Mouse (Mus musculus): ENCODE measurements around the gene Msrb3.

The Msrb3 gene

GRCm38 (mm10) chr10:120811796-120812443 lies 87.0 kb downstream of the Msrb3 start:
- DNase-seq (ENCODE audit: low read depth in 1 of 2, low spot score in 2 of 2), result no peak

DNA sequence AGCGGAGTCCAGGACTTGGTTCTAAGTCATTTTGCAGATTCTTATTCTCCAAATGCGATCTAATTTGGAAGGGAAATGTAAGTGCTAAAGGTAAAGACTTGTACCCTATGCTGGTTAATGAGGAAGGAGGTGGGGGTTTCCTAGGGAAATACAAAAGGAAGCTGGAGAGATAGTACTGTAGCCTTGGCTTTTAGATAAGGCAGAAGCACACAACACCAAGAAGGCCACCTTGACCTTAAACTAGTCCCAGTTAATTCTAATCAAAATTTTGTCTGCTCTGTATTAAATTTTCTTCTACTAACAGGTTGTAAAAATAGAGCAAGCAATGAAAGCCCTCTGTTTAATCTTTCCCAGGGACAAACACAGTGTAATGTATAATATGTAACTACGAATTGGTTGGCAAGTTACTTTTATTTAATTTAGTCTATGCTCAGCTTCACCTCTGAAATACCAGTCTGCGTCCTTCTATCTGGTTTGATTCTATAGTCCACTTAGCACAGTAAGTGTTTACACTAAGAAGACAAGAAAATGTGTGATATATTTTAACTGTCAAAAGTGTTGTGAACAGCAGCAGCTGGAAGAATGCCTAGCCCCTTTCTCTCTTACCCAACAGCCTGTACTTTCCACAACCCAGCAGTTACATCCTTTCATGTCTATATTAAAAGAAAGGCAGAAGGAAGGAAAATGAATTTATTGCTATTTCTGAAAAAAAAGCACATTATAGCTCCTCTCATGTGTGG lies 87.9 kb downstream of the Msrb3 start:
- no peak for DNase-seq (ENCODE audit: low read depth in 1 of 2, low spot score in 2 of 2)

DNA sequence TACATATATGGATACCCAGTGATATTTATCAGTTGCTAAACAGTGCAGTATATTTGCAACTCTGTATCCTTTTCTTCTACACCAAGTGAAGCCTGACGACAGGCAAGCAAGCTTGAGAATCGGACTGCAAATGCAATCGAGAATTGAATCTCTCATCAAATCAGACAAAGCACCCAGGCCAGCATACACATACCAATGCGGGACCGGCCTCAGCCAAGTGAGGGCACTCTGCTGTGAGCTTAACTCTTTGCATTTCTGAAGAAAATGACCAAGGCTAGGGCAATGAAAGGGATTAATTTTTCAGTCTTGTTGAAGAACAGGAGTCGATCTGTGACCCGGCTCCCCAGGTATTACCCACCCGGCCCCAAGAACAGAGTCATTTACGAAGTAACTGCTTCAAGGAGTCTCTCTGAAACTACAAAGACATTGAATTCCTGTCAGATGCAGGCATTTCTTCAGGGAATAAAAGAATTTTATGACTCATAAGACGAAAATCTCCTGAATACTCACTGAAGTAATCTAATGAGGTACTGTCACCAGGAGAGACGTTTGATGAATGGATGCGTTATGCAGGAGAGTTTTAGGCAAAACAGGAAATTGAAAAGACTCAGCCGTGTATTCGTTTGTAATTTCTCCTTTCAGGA lies 88.7 kb downstream of the Msrb3 start:
- no peak for DNase-seq (ENCODE audit: low read depth in 1 of 2, low spot score in 2 of 2)

- DNase-seq (ENCODE audit: low read depth in 1 of 2, low spot score in 2 of 2), result no peak
Measured at GRCm38 (mm10) chr10:120808167-120808566, 90.7 kb downstream of the Msrb3 start.

GRCm38 (mm10) chr10:120801127-120801526 lies 97.8 kb downstream of the Msrb3 start:
- DNase-seq (ENCODE audit: low read depth in 1 of 2, low spot score in 2 of 2), result no peak

DNA sequence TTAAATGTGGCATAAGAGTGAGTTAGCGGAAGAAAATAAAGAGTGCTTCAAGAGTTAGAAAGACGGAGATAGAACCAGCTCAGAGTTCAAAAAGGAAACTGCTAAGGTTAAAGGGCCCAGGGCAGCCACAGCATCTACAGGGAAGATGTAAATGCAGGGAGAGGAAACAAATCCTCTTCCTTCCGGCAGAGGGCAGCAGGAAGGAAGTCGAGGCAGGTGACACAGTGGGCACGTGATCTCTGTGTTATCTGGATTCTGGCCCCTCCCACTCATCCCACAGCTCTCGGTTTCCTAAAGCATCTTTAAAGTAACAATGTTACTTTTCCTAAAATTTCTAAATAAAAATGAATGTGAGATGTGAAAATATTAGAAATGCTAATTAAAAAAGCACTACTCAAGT lies 99.4 kb downstream of the Msrb3 start:
- no peak for DNase-seq (ENCODE audit: low read depth in 1 of 2, low spot score in 2 of 2)

GRCm38 (mm10) chr10:120796749-120797148 lies 102.2 kb downstream of the Msrb3 start:
- no peak for DNase-seq (ENCODE audit: low read depth in 1 of 2, low spot score in 2 of 2)

DNA sequence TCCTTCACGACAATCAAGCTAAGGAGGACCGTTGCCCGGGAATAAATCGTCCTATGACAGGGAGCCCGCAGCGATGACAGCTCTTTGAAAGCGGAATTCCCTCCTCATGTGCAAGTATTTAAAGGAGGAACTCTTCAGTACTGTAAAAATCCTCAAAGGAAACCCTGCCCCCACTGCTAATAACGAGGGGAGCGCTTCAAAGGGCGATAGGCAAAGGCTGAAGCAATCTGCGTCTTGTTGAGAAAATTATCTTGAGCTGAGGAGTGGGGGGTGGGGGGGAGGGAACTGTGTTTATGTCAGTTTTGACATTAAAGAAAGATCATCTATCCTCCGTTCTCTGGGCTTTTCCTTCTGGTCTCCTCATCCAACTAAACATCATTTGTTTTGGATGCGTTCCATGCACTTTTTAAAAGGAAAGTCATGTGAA lies 104.5 kb downstream of the Msrb3 start:
- DNase-seq (ENCODE audit: low read depth in 1 of 2, low spot score in 2 of 2), result no peak

DNA sequence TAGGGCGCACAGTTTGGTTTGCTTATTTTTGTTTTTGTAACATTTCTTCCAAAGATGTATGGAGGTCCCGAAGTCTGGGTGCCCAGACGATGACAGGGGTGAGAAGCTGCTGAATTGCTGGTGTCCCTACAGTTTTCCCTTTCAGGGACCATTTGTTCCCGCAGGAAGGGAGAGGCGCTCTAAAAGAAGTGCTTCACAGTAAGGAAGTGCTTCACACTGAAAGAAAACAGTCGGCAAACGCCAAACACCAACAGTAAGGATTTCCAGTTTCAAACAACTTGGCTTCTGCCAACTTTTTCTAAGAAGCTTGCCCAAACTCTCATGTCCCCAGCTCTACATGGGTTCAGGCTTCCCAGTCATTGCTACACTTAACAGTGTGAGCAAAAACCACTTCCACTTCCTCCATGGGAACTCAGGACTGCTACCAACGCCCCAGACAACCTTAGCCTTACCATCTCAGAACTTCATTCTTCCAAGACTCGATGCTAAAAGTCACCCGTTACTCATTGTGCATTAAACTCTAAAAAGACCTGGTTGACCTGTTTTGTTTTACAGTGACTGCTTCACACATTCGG lies 106.6 kb downstream of the Msrb3 start:
- no peak for DNase-seq (ENCODE audit: low read depth in 1 of 2, low spot score in 2 of 2)

GRCm38 (mm10) chr10:120791438-120791837 lies 107.5 kb downstream of the Msrb3 start:
- no peak for DNase-seq (ENCODE audit: low read depth in 1 of 2, low spot score in 2 of 2)

DNA sequence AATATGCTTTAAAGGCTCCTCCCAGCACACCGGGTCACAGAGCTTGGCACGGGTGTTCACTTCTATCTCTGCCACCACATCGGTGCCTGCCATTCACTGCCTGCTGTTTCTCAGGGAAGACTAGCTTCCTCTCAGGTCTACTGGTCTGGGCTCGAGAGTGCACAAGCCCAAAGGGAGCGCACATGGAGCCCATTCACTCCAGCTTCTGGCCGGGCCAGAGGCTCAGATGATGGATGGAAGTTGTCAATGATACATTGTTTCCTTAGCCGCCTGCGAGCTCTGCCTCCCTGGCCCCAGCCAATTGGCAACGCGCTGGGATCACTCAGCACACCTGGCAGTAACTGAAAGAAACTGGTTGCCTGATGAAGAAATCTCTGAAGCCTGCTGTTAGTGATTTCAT lies 111.7 kb downstream of the Msrb3 start:
- no peak for DNase-seq (ENCODE audit: low read depth in 1 of 2, low spot score in 2 of 2)

GRCm38 (mm10) chr10:120784516-120784915 lies 114.4 kb downstream of the Msrb3 start:
- DNase-seq (ENCODE audit: low read depth in 1 of 2, low spot score in 2 of 2), result no peak

- no peak for DNase-seq (ENCODE audit: low read depth in 1 of 2, low spot score in 2 of 2)
Measured at GRCm38 (mm10) chr10:120783393-120783792, 115.5 kb downstream of the Msrb3 start.

GRCm38 (mm10) chr10:120777499-120777898 lies 121.4 kb downstream of the Msrb3 start:
- DNase-seq (ENCODE audit: low read depth in 1 of 2, low spot score in 2 of 2), result no peak

GRCm38 (mm10) chr10:120775361-120775760 lies 123.5 kb downstream of the Msrb3 start:
- DNase-seq (ENCODE audit: low read depth in 1 of 2, low spot score in 2 of 2), result no peak

GRCm38 (mm10) chr10:120767418-120767817 lies 131.5 kb downstream of the Msrb3 start:
- no peak for DNase-seq (ENCODE audit: low read depth in 1 of 2, low spot score in 2 of 2)

DNA sequence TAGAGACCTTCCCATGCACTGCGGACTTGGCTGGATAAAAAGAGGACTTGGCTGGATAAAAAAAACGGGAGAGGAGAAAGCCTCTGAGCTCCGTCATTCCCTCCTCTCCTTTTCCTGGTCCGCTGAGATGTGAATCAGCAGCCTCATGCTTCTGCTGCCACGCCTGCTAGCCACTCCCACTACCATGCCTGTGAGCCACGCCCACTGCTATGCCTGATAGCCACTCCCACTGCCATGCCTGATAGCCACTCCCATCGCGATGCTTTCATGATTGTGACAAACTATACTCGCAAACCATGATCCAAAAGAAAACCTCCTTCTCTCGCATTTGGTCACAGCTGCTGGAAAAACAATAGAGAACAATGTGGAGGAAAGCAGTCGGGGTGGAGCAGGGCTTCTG lies 133.5 kb downstream of the Msrb3 start:
- no peak for DNase-seq (ENCODE audit: low read depth in 1 of 2, low spot score in 2 of 2)

DNA sequence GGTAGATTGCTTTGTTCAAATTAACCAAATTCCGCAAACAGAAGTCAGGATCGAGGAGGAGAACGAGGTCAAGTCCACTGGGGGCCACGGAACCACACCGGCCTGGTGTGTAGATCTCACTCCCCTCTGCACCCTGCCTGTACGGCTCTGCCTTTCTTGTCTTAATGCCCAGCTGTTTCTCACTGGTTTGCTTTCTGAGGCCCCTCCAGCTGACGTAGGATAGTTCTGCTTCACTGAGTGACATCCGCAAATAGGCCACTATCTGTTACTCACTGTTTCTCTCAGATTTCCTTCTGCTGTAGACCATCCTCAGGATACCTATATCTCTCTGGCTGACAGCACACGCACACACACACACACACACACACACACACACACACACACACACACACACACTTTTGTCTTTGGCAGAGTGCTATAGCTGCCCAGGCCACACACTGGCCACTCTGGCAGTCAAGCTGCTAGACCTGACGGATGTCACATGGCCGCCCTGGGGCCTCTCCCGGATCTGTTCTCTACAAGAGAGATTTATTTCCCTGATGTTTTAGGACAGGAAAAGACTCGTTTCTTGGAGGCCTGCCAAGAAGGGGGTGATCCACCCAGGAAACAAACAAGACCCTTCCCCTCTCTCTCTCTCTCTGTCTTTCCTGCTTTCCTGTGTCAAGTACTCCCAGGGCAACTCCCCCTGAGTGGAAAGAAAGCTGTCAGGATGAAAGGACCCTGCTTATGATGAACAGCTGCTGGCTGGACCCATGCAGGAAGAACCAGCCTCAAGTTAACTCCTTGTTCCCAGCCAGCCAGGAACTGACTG lies 135.0 kb downstream of the Msrb3 start:
- no peak for DNase-seq (ENCODE audit: low read depth in 1 of 2, low spot score in 2 of 2)

DNA sequence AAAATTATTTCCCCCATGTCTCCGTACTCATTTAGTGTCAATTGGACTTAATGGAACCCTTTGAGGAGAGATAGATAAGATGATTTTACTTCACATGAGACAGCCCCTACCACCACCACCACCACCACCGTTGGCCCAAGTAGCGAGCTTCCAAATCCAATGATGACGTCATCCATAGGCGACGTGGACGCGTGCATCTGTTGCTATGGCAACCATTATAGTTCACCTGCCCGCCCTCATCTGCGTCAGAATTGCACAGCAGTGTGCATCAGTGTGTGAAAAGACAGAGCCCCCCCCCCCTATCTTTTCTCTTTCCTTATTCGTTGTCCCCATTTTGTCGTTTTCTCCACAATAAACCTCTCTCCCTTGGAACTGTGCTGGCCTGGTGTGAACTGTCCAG lies 135.9 kb downstream of the Msrb3 start:
- no peak for DNase-seq (ENCODE audit: low read depth in 1 of 2, low spot score in 2 of 2)

DNA sequence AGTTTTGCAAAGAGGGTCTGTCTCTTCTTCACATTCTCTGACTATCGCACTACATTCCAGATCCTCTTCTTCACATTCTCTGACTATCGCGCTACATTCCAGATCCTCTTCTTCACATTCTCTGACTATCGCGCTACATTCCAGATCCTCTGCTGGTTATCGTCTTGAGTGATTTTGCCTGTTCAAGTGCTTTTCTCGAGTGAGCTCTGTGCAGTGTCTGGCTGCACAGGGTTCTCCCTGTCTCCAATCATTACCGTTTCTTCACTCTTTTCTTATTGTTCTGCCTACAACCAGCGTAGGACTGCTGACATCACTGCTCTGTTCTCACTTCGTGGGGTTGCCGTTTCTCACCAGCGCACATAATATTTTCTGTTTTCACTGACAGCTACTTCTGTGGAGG lies 138.2 kb downstream of the Msrb3 start:
- DNase-seq (ENCODE audit: low read depth in 1 of 2, low spot score in 2 of 2), result no peak

- no peak for DNase-seq (ENCODE audit: low read depth in 1 of 2, low spot score in 2 of 2)
Measured at GRCm38 (mm10) chr10:120759883-120760282, 139.0 kb downstream of the Msrb3 start.
